Mouse (Mus musculus) myocyte (in vitro differentiated cells): Measurements from ENCODE around the gene Zdhhc17.

Source experiments
- MYOG ChIP-seq, 3 experiments: IDR thresholded peaks; one replicate each; pipeline ENCODE4 v1.6.1; 2011; ENCODE audit warnings: control low read depth in 2 of 3, low read depth in 2 of 3, mild to moderate bottlenecking in 2 of 3; ENCODE audit not compliant: insufficient read length in 2 of 3, control insufficient read depth in 1 of 3, insufficient read depth in 1 of 3
- POLR2A ChIP-seq: IDR thresholded peaks from one replicate; pipeline ENCODE4 v1.6.1; 2011; ENCODE audit warnings: low read depth, mild to moderate bottlenecking, control low read depth, moderate library complexity; ENCODE audit not compliant: insufficient read length
- POLR2AphosphoS2 ChIP-seq: IDR thresholded peaks from one replicate; pipeline ENCODE4 v1.6.1; 2011; ENCODE audit warnings: low read depth, control low read depth; ENCODE audit not compliant: insufficient read length

- TF ChIP-seq MYOG (IDR thresholded peaks at IDR 0.05; ENCODE audit: control insufficient read depth in 1 of 3, insufficient read depth in 1 of 3, insufficient read length in 2 of 3, low read depth in 2 of 3) (no peak), POLR2A (no peak), POLR2AphosphoS2 (no peak)
These were observed 26.9 kb upstream of the Zdhhc17 start for GRCm38 (mm10) chr10:111036851-111037250.
